Mouse (Mus musculus): ENCODE data around the gene C5ar1. TPM values are rescaled to one million over a fixed set of nuclear protein-coding genes. Genes with fewer than 3 reads are reported as not detected.

Gene C5ar1
- polyA plus RNA-seq (2012; ENCODE audit: low replicate concordance), result 0.09 and 1.5 TPM in 2 replicates

GRCm38 (mm10) chr7:16259110-16259590 lies at the start of gene C5ar1:
C5ar1 (minus strand) TSS chr7:16259540.

GRCm38 (mm10) chr7:16308093-16308492 lies 48.8 kb upstream of the C5ar1 start, which contains the start of gene Bbc3:
Bbc3 (plus strand) TSS chr7:16308393.

GRCm38 (mm10) chr7:16286026-16286961 lies 27.0 kb upstream of the C5ar1 start, which contains the start of gene Ccdc9:
Ccdc9 (minus strand) TSS chr7:16286795.

GRCm38 (mm10) chr7:16273081-16273765 lies 13.9 kb upstream of the C5ar1 start, which contains the start of gene Inafm1:
Inafm1 (minus strand) TSS chr7:16273617.

DNA sequence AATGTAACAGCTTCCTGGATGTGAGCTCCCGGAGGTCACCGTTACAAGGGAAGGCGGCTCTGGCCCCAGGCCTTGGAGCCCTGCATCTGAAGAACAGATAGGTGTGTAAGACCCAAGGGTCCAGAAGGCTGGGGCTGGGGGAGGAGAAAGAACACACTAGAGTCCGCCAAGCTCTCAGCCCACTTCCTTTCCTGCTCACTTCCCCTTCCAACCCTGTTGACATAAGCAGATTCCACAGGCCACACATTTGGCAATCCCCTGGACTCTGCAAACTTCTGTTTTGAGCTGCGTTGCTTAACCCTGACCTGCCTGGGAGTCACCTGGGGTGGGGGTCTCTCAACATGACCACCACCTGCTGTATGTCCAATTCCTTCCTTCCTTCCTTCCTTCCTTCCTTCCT lies 15.3 kb downstream of the C5ar1 start, which contains the start of gene C5ar2:
Gene C5ar2, minus strand, starts transcription at position 88 of the 400 bp plus-strand sequence.

DNA sequence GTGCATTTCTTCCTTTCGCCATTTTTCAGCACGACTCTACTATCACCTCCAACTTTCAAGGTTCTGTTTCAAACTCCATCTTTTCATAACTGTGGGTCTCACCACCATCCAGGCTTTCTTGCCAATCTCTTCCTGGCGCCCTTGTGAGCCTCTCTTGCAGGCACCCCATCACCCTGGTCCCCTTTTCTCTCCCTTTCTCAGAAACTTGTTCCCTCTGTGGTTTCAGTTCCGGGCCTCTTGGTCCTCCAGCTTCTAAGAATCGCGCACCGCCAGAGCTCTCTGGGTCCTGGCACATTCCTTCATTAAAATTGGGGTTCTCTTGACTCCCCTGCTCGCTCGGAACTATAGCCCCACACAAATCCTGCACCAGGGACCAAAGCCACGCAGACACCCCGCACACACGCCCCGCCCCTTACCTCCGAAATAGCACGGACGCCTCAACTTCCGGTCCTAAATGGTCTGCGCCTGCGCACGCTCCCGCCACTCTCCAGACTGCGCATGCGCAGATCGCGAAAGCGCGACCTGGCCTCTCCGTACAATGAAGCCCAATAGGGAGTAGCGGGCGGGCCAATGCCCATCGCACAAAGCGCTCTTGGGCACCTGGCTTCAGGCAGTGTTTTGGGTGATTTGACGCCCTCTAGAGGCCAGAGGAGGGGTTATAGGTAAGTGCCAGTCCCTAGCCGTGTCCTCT lies 37.6 kb downstream of the C5ar1 start, which contains the start of gene Dhx34:
Gene Dhx34, minus strand, starts transcription at position 456 of the 691 bp plus-strand sequence.

Other genes with a start within 250 kb of the C5ar1 start
- gene Bicra, start 211.6 kb downstream of the C5ar1 start, polyA plus RNA-seq (2012; ENCODE audit: low replicate concordance), result 93.7 and 130 TPM in 2 replicates
- 0.07 TPM in 1 of 2 replicates, not detected in the other for gene Zfp541, start 197.7 kb downstream of the C5ar1 start, polyA plus RNA-seq (2012; ENCODE audit: low replicate concordance)
- 213 and 314 TPM in 2 replicates for gene Napa, start 161.1 kb downstream of the C5ar1 start, polyA plus RNA-seq (2012; ENCODE audit: low replicate concordance)
- gene Kptn, start 139.6 kb downstream of the C5ar1 start, polyA plus RNA-seq (2012; ENCODE audit: low replicate concordance), result 7.2 and 17.1 TPM in 2 replicates
- 0.15 and 0.18 TPM in 2 replicates for gene Slc8a2, start 129.7 kb downstream of the C5ar1 start, polyA plus RNA-seq (2012; ENCODE audit: low replicate concordance)
- gene Meis3, start 84.5 kb downstream of the C5ar1 start, polyA plus RNA-seq (2012; ENCODE audit: low replicate concordance), result 2.8 and 3.3 TPM in 2 replicates
- 40.4 and 47.8 TPM in 2 replicates for gene Dhx34, start 37.5 kb downstream of the C5ar1 start, polyA plus RNA-seq (2012; ENCODE audit: low replicate concordance)
- 0.26 and 2.0 TPM in 2 replicates for gene C5ar2, start 15.4 kb downstream of the C5ar1 start, polyA plus RNA-seq (2012; ENCODE audit: low replicate concordance)
- gene Inafm1, start 14.1 kb upstream of the C5ar1 start, polyA plus RNA-seq (2012; ENCODE audit: low replicate concordance), result 89.0 and 205 TPM in 2 replicates
- gene Ccdc9, start 27.3 kb upstream of the C5ar1 start, polyA plus RNA-seq (2012; ENCODE audit: low replicate concordance), result 50.5 and 115 TPM in 2 replicates
- 210 and 580 TPM in 2 replicates for gene Bbc3, start 48.9 kb upstream of the C5ar1 start, polyA plus RNA-seq (2012; ENCODE audit: low replicate concordance)
- 19.3 and 20.4 TPM in 2 replicates for gene Sae1, start 128.3 kb upstream of the C5ar1 start, polyA plus RNA-seq (2012; ENCODE audit: low replicate concordance)
- gene Zc3h4, start 141.4 kb upstream of the C5ar1 start, polyA plus RNA-seq (2012; ENCODE audit: low replicate concordance), result 229 and 298 TPM in 2 replicates
- gene Tmem160, start 193.2 kb upstream of the C5ar1 start, polyA plus RNA-seq (2012; ENCODE audit: low replicate concordance), result 88.8 and 162 TPM in 2 replicates
- 0.26 TPM in 1 of 2 replicates, not detected in the other for gene Npas1, start 218.2 kb upstream of the C5ar1 start, polyA plus RNA-seq (2012; ENCODE audit: low replicate concordance)

All from leukemia stem cell, adult 10-12 weeks (primary cell).